Mouse (Mus musculus) limb, embryonic 12.5 days (tissue): ENCODE results near the gene Kirrel3. TPM values are rescaled to one million over a fixed set of nuclear protein-coding genes. Genes with fewer than 3 reads are reported as not detected.

Source experiments
- ATAC-seq: fragments of 200-750 bp; cut with Nextera tagmentation; 2 replicates; pipeline ENCODE4 v1.8.0; 2017; ENCODE audit warnings: low read depth, moderate TSS enrichment; ENCODE audit not compliant: insufficient number of reproducible peaks, insufficient read depth, low FRiP score, low TSS enrichment
- H3K27ac ChIP-seq: fragments of 300-500 bp; sonication (generic); 2 replicates; pipeline ENCODE4 v1.5.1; 2016; ENCODE audit warnings: mild to moderate bottlenecking, moderate library complexity
- H3K27me3 ChIP-seq: fragments of 300-500 bp; sonication (generic); 2 replicates; pipeline ENCODE4 v1.6.1; 2016; ENCODE audit warnings: mild to moderate bottlenecking, moderate library complexity
- H3K36me3 ChIP-seq: fragments of 300-500 bp; sonication (generic); 2 replicates; pipeline ENCODE4 v1.6.1; 2016; ENCODE audit warnings: mild to moderate bottlenecking, moderate library complexity
- H3K4me1 ChIP-seq: fragments of 300-500 bp; sonication (generic); replicated peaks from 2 replicates; pipeline ENCODE4 v1.6.1; 2016
- H3K4me2 ChIP-seq: fragments of 300-500 bp; sonication (generic); 2 replicates; pipeline ENCODE4 v1.6.1; 2016; ENCODE audit warnings: mild to moderate bottlenecking, moderate library complexity
- H3K4me3 ChIP-seq: fragments of 300-500 bp; sonication (generic); replicated peaks from 2 replicates; pipeline ENCODE4 v1.5.1; 2016; ENCODE audit warnings: mild to moderate bottlenecking
- H3K9ac ChIP-seq: fragments of 300-500 bp; sonication (generic); replicated peaks from 2 replicates; pipeline ENCODE4 v1.6.1; 2016; ENCODE audit warnings: mild to moderate bottlenecking, moderate library complexity
- H3K9me3 ChIP-seq: fragments of 300-500 bp; sonication (generic); 2 replicates; pipeline ENCODE4 v1.6.1; 2016; ENCODE audit warnings: mild to moderate bottlenecking, moderate library complexity
- WGBS: fragments of 180-500 bp; shearing (Covaris S2); methylation state at CpG from one replicate; pipeline ENCODE4 v1.1.7; 2016; 5-methylcytosine and 5-hydroxymethylcytosine counted together
- polyA plus RNA-seq: library from polyadenylated mRNA; unstranded; fragments of >200 nt; fragmentation: Nextera tagmentation; extraction: Ambion mirVana; gene quantifications from 2 replicates; pipeline ENCODE4 v1.2.1, GENCODE M21; 2016

The Kirrel3 gene
- polyA plus RNA-seq, 1 experiment from 2014 or later, result 7.8 TPM

GRCm38 (mm10) chr9:34954212-34954611 lies 468.5 kb downstream of the Kirrel3 start:
- Histone ChIP-seq H3K9ac (no peak overlapping the region), H3K36me3 (no peaks in the 10 kb centered on the region), H3K9me3 (no peaks in the 10 kb centered on the region), H3K4me3 (no peak overlapping the region), H3K4me1 (no peaks in the 10 kb centered on the region), H3K4me2 (no peak overlapping the region), H3K27me3 (no peaks in the 10 kb centered on the region), H3K27ac (no peak overlapping the region)
- 47% methylated on average over 5 of the region's 5 CpGs for WGBS
- ATAC-seq, result no peak

GRCm38 (mm10) chr9:34956512-34956911 lies 470.8 kb downstream of the Kirrel3 start:
- no peaks in the 10 kb centered on the region for H3K9me3 ChIP-seq
- H3K36me3 ChIP-seq, result no peaks in the 10 kb centered on the region
- no peak overlapping the region for H3K4me3 ChIP-seq
- 0 out of 2 replicates have a peak, but pooled peaks cover 7% of the 10 kb centered on the region for H3K4me1 ChIP-seq
- no peaks in the 10 kb centered on the region for H3K27me3 ChIP-seq
- H3K4me2 ChIP-seq, result no peak overlapping the region
- WGBS, result 64% methylated on average over 3 of the region's 3 CpGs
- ATAC-seq, result no peak
- H3K9ac ChIP-seq, result no peak overlapping the region
- no peak overlapping the region for H3K27ac ChIP-seq

GRCm38 (mm10) chr9:34957691-34958090 lies 472.0 kb downstream of the Kirrel3 start:
- Histone ChIP-seq H3K4me3 (no peak overlapping the region), H3K9me3 (no peaks in the 10 kb centered on the region), H3K36me3 (no peaks in the 10 kb centered on the region), H3K4me2 (no peak overlapping the region), H3K27ac (no peak overlapping the region), H3K27me3 (no peaks in the 10 kb centered on the region), H3K4me1 (0 out of 2 replicates have a peak, but pooled peaks cover 7% of the 10 kb centered on the region), H3K9ac (no peak overlapping the region)
- no peak for ATAC-seq
- WGBS, result 77% methylated on average over 6 of the region's 6 CpGs

GRCm38 (mm10) chr9:34958183-34958830 lies 472.6 kb downstream of the Kirrel3 start:
- 77% methylated on average over 5 of the region's 5 CpGs for WGBS
- Histone ChIP-seq H3K4me3 (no peak overlapping the region), H3K9me3 (no peaks in the 10 kb centered on the region), H3K4me2 (no peak overlapping the region), H3K36me3 (no peaks in the 10 kb centered on the region), H3K4me1 (0 out of 2 replicates have a peak, but pooled peaks cover 7% of the 10 kb centered on the region), H3K27ac (no peak overlapping the region), H3K27me3 (no peaks in the 10 kb centered on the region), H3K9ac (no peak overlapping the region)
- no peak for ATAC-seq

- Histone ChIP-seq H3K4me1 (peaks cover 19% of the 10 kb centered on the region), H3K9ac (no peak overlapping the region), H3K36me3 (no peaks in the 10 kb centered on the region), H3K27ac (no peak overlapping the region), H3K4me2 (no peak overlapping the region), H3K9me3 (no peaks in the 10 kb centered on the region), H3K27me3 (no peaks in the 10 kb centered on the region), H3K4me3 (no peak overlapping the region)
- WGBS, result 70% methylated on average over 12 of the region's 12 CpGs
- no peak for ATAC-seq
Observed at GRCm38 (mm10) chr9:34960736-34961135, 475.0 kb downstream of the Kirrel3 start.

GRCm38 (mm10) chr9:34961171-34961570 lies 475.5 kb downstream of the Kirrel3 start:
- 59% methylated on average over 14 of the region's 14 CpGs for WGBS
- peaks cover 19% of the 10 kb centered on the region for H3K4me1 ChIP-seq
- no peaks in the 10 kb centered on the region for H3K36me3 ChIP-seq
- H3K27me3 ChIP-seq, result no peaks in the 10 kb centered on the region
- no peak overlapping the region for H3K4me3 ChIP-seq
- H3K4me2 ChIP-seq, result no peak overlapping the region
- no peak overlapping the region for H3K9ac ChIP-seq
- H3K9me3 ChIP-seq, result no peaks in the 10 kb centered on the region
- H3K27ac ChIP-seq, result no peak overlapping the region
- no peak for ATAC-seq

- ATAC-seq, result no peak
- Histone ChIP-seq H3K4me3 (no peak overlapping the region), H3K4me1 (peaks cover 19% of the 10 kb centered on the region), H3K9me3 (no peaks in the 10 kb centered on the region), H3K27me3 (no peaks in the 10 kb centered on the region), H3K27ac (no peak overlapping the region), H3K9ac (no peak overlapping the region), H3K36me3 (no peaks in the 10 kb centered on the region), H3K4me2 (no peak overlapping the region)
- 92% methylated on average over 4 of the region's 4 CpGs for WGBS
Observed at GRCm38 (mm10) chr9:34962251-34962650, 476.6 kb downstream of the Kirrel3 start.

- Histone ChIP-seq H3K27me3 (no peaks in the 10 kb centered on the region), H3K4me2 (no peak overlapping the region), H3K27ac (no peak overlapping the region), H3K4me3 (no peak overlapping the region), H3K9ac (no peak overlapping the region), H3K36me3 (no peaks in the 10 kb centered on the region), H3K9me3 (no peaks in the 10 kb centered on the region), H3K4me1 (peaks cover 19% of the 10 kb centered on the region)
- 85% methylated on average over 3 of the region's 3 CpGs for whole genome bisulfite sequencing
- ATAC-seq, result no peak
Observed at GRCm38 (mm10) chr9:34963593-34963992, 477.9 kb downstream of the Kirrel3 start.

- peaks cover 19% of the 10 kb centered on the region for H3K4me1 ChIP-seq
- H3K4me3 ChIP-seq, result no peak overlapping the region
- H3K27me3 ChIP-seq, result no peaks in the 10 kb centered on the region
- 52% methylated on average over 14 of the region's 14 CpGs for WGBS
- ATAC-seq, result no peak
- H3K36me3 ChIP-seq, result no peaks in the 10 kb centered on the region
- H3K4me2 ChIP-seq, result no peak overlapping the region
- H3K27ac ChIP-seq, result no peak overlapping the region
- no peak overlapping the region for H3K9ac ChIP-seq
- H3K9me3 ChIP-seq, result no peaks in the 10 kb centered on the region
Observed at GRCm38 (mm10) chr9:34964172-34965040, 478.7 kb downstream of the Kirrel3 start.

GRCm38 (mm10) chr9:34965041-34965415 lies 479.3 kb downstream of the Kirrel3 start:
- ATAC-seq, result no peak
- H3K4me3 ChIP-seq, result no peak overlapping the region
- H3K9me3 ChIP-seq, result no peaks in the 10 kb centered on the region
- H3K4me2 ChIP-seq, result no peak overlapping the region
- peaks cover 19% of the 10 kb centered on the region for H3K4me1 ChIP-seq
- H3K9ac ChIP-seq, result no peak overlapping the region
- H3K36me3 ChIP-seq, result no peaks in the 10 kb centered on the region
- no peak overlapping the region for H3K27ac ChIP-seq
- H3K27me3 ChIP-seq, result no peaks in the 10 kb centered on the region
- 16% methylated on average over 4 of the region's 4 CpGs for WGBS

GRCm38 (mm10) chr9:34967772-34968171 lies 482.1 kb downstream of the Kirrel3 start:
- H3K9me3 ChIP-seq, result no peaks in the 10 kb centered on the region
- no peak for ATAC-seq
- no peak overlapping the region for H3K9ac ChIP-seq
- no peak overlapping the region for H3K4me3 ChIP-seq
- peaks cover 14% of the 10 kb centered on the region for H3K4me1 ChIP-seq
- no peak overlapping the region for H3K4me2 ChIP-seq
- WGBS, result 36% methylated on average over 6 of the region's 6 CpGs
- no peak overlapping the region for H3K27ac ChIP-seq
- H3K27me3 ChIP-seq, result no peaks in the 10 kb centered on the region
- H3K36me3 ChIP-seq, result no peaks in the 10 kb centered on the region
